Mouse (Mus musculus): ENCODE measurements around the gene Sec24c.

- TF ChIP-seq ZC3H11A (IDR thresholded peaks at IDR 0.05; ENCODE audit: borderline replicate concordance, low read depth, low read length) (no peak), CHD2 (IDR thresholded peaks at IDR 0.05; ENCODE audit: low read depth, low read length) (peak; percentile 56; the same call in 1 of the 2 replicates), MAFK (IDR thresholded peaks at IDR 0.05; ENCODE audit: insufficient read depth, low read depth, low read length) (no peak), ZNF384 (IDR thresholded peaks at IDR 0.05; ENCODE audit: low read depth, low read length) (no peak)
Observed at GRCm38 (mm10) chr14:20673735-20674063, 409 bp upstream of the Sec24c start.
